ENCODE assay signal across 8 mouse cellular contexts in genomic region chr12:111416921-111417779, GRCm38 (mm10). TPM values are rescaled to one million over a fixed set of nuclear protein-coding genes. Genes with fewer than 3 reads are reported as not detected.
A peak's percentile ranks its signal among the peaks of the same experiment; 100 is the strongest.
DNase-seq lines count a peak whose midpoint lies in the region; ATAC-seq and TF ChIP-seq lines count a peak whose summit lies in the region.

Exoc3l4 (plus strand) TSS chr12:111417017.

- no peak for TF ChIP-seq CTCF in testis, adult 2 months (IDR thresholded peaks at IDR 0.05; ENCODE audit: control insufficient read depth, insufficient read depth, insufficient replicate concordance, low read depth, low read length)

- 4% methylated on average over 17 of the region's 17 CpGs for WGBS in kidney, embryonic 15.5 days

- intact Hi-C loops in left cerebral cortex, postnatal 36 days (cut with DNase I) = no loop called here

- no peaks in the 10 kb centered on the region for H3K9me3 ChIP-seq in kidney, embryonic 15.5 days (replicated peaks)
- H3K9me3 ChIP-seq in megakaryocyte, embryonic 14.5 days = no peaks in the 10 kb centered on the region

- peak; percentile 73 for ATAC-seq in kidney, embryonic 15.5 days (replicated peaks; ENCODE audit: low FRiP score)

- H3K4me3 ChIP-seq in testis, adult 2 months (ENCODE audit: control insufficient read depth, low read depth, low read length) = peak within 1 kb of the TSS; percentile 19
- H3K4me3 ChIP-seq in kidney, embryonic 15.5 days (replicated peaks) = peak within 1 kb of the TSS; percentile 46
- H3K4me3 ChIP-seq in megakaryocyte, embryonic 14.5 days (replicated peaks) = peak within 1 kb of the TSS; percentile 89

- H3K4me2 ChIP-seq in kidney, embryonic 15.5 days = peak within 1 kb of the TSS; percentile 77

- H3K27ac ChIP-seq in testis, adult 2 months (ENCODE audit: control insufficient read depth, insufficient read depth, low read depth, low read length) = no peak within 1 kb of the TSS
- peak within 1 kb of the TSS; percentile 86 for H3K27ac ChIP-seq in kidney, embryonic 15.5 days

- no peak for TF ChIP-seq POLR2A in testis, adult 2 months (IDR thresholded peaks at IDR 0.05; ENCODE audit: control insufficient read depth, low read depth, low read length)

- H3K9ac ChIP-seq in kidney, embryonic 15.5 days = peak within 1 kb of the TSS; percentile 48

- H3K36me3 ChIP-seq in testis, adult 2 months (ENCODE audit: control insufficient read depth, insufficient read depth, low read length) = no peaks in the 10 kb centered on the region
- no peaks in the 10 kb centered on the region for H3K36me3 ChIP-seq in kidney, embryonic 15.5 days
- peaks cover 5% of the 10 kb centered on the region for H3K36me3 ChIP-seq in megakaryocyte, embryonic 14.5 days (replicated peaks; ENCODE audit: low read length)

- no peak for DNase-seq in testis, postnatal 14 days (ENCODE audit: low spot score)
- peak; percentile 44 to 49 for DNase-seq in heart, adult 9 months (ENCODE audit: low spot score in 2 of 2)
- no peak for DNase-seq in Muller cell, postnatal 12 days (ENCODE audit: inconsistent ontology term)
- DNase-seq in left cerebral cortex, postnatal 36 days (ENCODE audit: low spot score in 2 of 2) = no peak
- DNase-seq in frontal cortex, postnatal 25 days (ENCODE audit: low spot score in 2 of 2) = no peak

- H3K4me1 ChIP-seq in testis, adult 2 months (ENCODE audit: control insufficient read depth, insufficient read depth, low read length) = peaks cover 9% of the 10 kb centered on the region
- H3K4me1 ChIP-seq in kidney, embryonic 15.5 days = peaks cover 53% of the 10 kb centered on the region
- H3K4me1 ChIP-seq in megakaryocyte, embryonic 14.5 days = peaks cover 81% of the 10 kb centered on the region

- H3K27me3 ChIP-seq in testis, adult 2 months (ENCODE audit: control insufficient read depth, insufficient read depth, low read length) = no peaks in the 10 kb centered on the region
- H3K27me3 ChIP-seq in kidney, embryonic 15.5 days = peaks cover 26% of the 10 kb centered on the region
- peaks cover 51% of the 10 kb centered on the region for H3K27me3 ChIP-seq in megakaryocyte, embryonic 14.5 days (replicated peaks)

RNA-seq across cellular contexts. Expression of gene Exoc3l4, which starts in this region (rescaled TPM):
- polyA plus RNA-seq in testis, adult 2 months (2012; rRNA removed) = 5.5 and 6.5 TPM in 2 replicates
- polyA plus RNA-seq in kidney, embryonic 15.5 days (2015; fragmentation: Nextera tagmentation; extraction: Ambion mirVana) = 16.8 and 17.8 TPM in 2 replicates
- 38.6 and 61.4 TPM in 2 replicates for polyA plus RNA-seq in megakaryocyte, embryonic 14.5 days (2012; ENCODE audit: insufficient read depth, low replicate concordance)
- 1 to 10 TPM; 1.1 to 1.4 TPM for total RNA-seq in left cerebral cortex, postnatal 36 days (2021)

Comparison
In these comparisons a context has a peak if more than half of its experiments do, and no peak if none do; other contexts are left out.
1. H3K4me3 ChIP-seq: peak in every context shown above with its lines; median percentile 89 in megakaryocyte, embryonic 14.5 days; 46 in kidney, embryonic 15.5 days; 19 in testis, adult 2 months.
2. DNase-seq: peak in heart, adult 9 months (2 of 2); none in testis, postnatal 14 days (single experiment), Muller cell, postnatal 12 days (single experiment), left cerebral cortex, postnatal 36 days (0 of 2) and frontal cortex, postnatal 25 days (0 of 2).